Mouse (Mus musculus): ENCODE measurements around the gene Nup210. TPM values are rescaled to one million over a fixed set of nuclear protein-coding genes. Genes with fewer than 3 reads are reported as not detected.

The Nup210 gene
- polyA plus RNA-seq, 1 experiment from 2014 or later, result 11.7 TPM

GRCm38 (mm10) chr6:91118526-91118925 lies 1.9 kb upstream of the Nup210 start:
- Histone ChIP-seq H3K9ac (ENCODE audit: low read depth, low read length) (no peak overlapping the region), H3K27me3 (ENCODE audit: insufficient read depth, low read length) (no peaks in the 10 kb centered on the region), H3K4me3 (replicated peaks; ENCODE audit: low read depth, low read length) (no peak overlapping the region), H3K4me1 (replicated peaks; ENCODE audit: insufficient read depth, low read length) (peaks cover 19% of the 10 kb centered on the region), H3K9me3 (replicated peaks; ENCODE audit: low read length) (no peaks in the 10 kb centered on the region), H3K27ac (no peak overlapping the region), H3K36me3 (ENCODE audit: insufficient read depth, low read length) (no peaks in the 10 kb centered on the region), H3K4me2 (ENCODE audit: low read length) (no peak overlapping the region)
- DNase-seq (ENCODE audit: low spot score), result no peak
- TF ChIP-seq CTCF (IDR thresholded peaks at IDR 0.05; ENCODE audit: low read depth), result no peak
- ATAC-seq (replicated peaks; ENCODE audit: low FRiP score, low read depth), result no peak

DNA sequence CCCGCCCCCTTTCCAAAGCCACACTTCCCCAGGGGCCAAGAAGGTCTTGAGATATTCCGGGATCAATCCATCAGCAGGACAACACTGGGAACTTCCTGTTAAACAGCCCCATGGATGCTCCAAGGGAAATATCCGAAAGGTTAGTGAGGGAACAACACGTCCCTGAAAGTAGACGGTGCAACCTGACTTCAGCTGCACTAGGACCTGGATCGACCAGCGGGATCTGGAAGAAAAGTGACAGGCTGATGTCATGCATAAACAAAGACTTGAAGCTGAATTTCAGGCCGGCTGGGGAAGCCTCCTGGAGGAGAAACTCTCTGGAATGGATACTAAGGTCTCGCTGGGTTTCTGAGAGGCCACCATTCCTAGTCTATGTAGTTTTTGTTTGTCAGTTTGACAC lies 520 bp upstream of the Nup210 start:
- Histone ChIP-seq H3K27me3 (ENCODE audit: insufficient read depth, low read length) (no peaks in the 10 kb centered on the region), H3K27ac (0 out of 2 replicates have a peak overlapping the region, but pooled peaks have one; percentile 75), H3K9ac (ENCODE audit: low read depth, low read length) (peak overlapping the region; percentile 78; the same call in 1 of the 2 replicates), H3K4me3 (replicated peaks; ENCODE audit: low read depth, low read length) (peak overlapping the region; percentile 59), H3K4me2 (ENCODE audit: low read length) (peak overlapping the region; percentile 99), H3K9me3 (replicated peaks; ENCODE audit: low read length) (no peaks in the 10 kb centered on the region), H3K4me1 (replicated peaks; ENCODE audit: insufficient read depth, low read length) (peaks cover 19% of the 10 kb centered on the region), H3K36me3 (ENCODE audit: insufficient read depth, low read length) (no peaks in the 10 kb centered on the region)
- DNase-seq (ENCODE audit: low spot score), result peak; percentile 74
- WGBS, result 3% methylated on average over 9 of the region's 9 CpGs
- TF ChIP-seq CTCF (IDR thresholded peaks at IDR 0.05; ENCODE audit: low read depth), result no peak
- ATAC-seq (replicated peaks; ENCODE audit: low FRiP score, low read depth), result peak; percentile 55

DNA sequence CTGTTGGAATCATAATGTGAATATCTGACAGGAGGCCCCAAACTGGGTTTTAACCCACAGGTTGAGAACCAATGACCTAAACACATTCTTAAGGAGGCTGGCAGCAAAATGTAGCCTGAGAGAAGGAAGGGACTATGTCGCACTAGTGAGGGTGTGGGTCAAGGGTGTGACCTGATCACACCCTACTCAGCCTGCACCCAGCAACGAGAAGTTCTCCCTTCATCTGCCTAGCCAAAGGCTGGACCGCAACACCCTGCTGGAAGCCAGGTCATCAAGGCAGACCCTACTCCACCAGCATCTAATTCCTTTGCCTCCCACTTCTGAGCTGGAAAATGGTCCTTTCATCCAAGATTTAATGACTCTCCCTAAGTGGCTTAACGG lies 776 bp downstream of the Nup210 start:
- no peak for DNase-seq (ENCODE audit: low spot score)
- WGBS, result 17% methylated on average over 4 of the region's 4 CpGs
- Histone ChIP-seq H3K36me3 (ENCODE audit: insufficient read depth, low read length) (no peaks in the 10 kb centered on the region), H3K4me1 (replicated peaks; ENCODE audit: insufficient read depth, low read length) (peaks cover 19% of the 10 kb centered on the region), H3K4me3 (replicated peaks; ENCODE audit: low read depth, low read length) (peak overlapping the region; percentile 59), H3K27ac (peak overlapping the region; percentile 75), H3K4me2 (ENCODE audit: low read length) (peak overlapping the region; percentile 99), H3K9me3 (replicated peaks; ENCODE audit: low read length) (no peaks in the 10 kb centered on the region), H3K9ac (ENCODE audit: low read depth, low read length) (peak overlapping the region; percentile 78), H3K27me3 (ENCODE audit: insufficient read depth, low read length) (no peaks in the 10 kb centered on the region)
- no peak for ATAC-seq (replicated peaks; ENCODE audit: low FRiP score, low read depth)
- no peak for TF ChIP-seq CTCF (IDR thresholded peaks at IDR 0.05; ENCODE audit: low read depth)

- Histone ChIP-seq H3K27ac (no peak overlapping the region), H3K27me3 (ENCODE audit: insufficient read depth, low read length) (no peaks in the 10 kb centered on the region), H3K9ac (ENCODE audit: low read depth, low read length) (no peak overlapping the region), H3K4me2 (ENCODE audit: low read length) (peak overlapping the region; percentile 99; the same call in 1 of the 2 replicates), H3K9me3 (replicated peaks; ENCODE audit: low read length) (no peaks in the 10 kb centered on the region), H3K36me3 (ENCODE audit: insufficient read depth, low read length) (no peaks in the 10 kb centered on the region), H3K4me1 (replicated peaks; ENCODE audit: insufficient read depth, low read length) (peaks cover 19% of the 10 kb centered on the region), H3K4me3 (replicated peaks; ENCODE audit: low read depth, low read length) (no peak overlapping the region)
- ATAC-seq (replicated peaks; ENCODE audit: low FRiP score, low read depth) (no peak), DNase-seq (ENCODE audit: low spot score) (peak; percentile 54)
- TF ChIP-seq CTCF (IDR thresholded peaks at IDR 0.05; ENCODE audit: low read depth), result no peak
- 31% methylated on average over 1 of the region's 1 CpGs for WGBS
Observed at GRCm38 (mm10) chr6:91115158-91115557, 1.5 kb downstream of the Nup210 start.

GRCm38 (mm10) chr6:91114716-91115115 lies 1.9 kb downstream of the Nup210 start:
- Histone ChIP-seq H3K9ac (ENCODE audit: low read depth, low read length) (0 out of 2 replicates have a peak overlapping the region, but pooled peaks have one; percentile 13), H3K4me2 (ENCODE audit: low read length) (no peak overlapping the region), H3K27ac (0 out of 2 replicates have a peak overlapping the region, but pooled peaks have one; percentile 8), H3K9me3 (replicated peaks; ENCODE audit: low read length) (no peaks in the 10 kb centered on the region), H3K27me3 (ENCODE audit: insufficient read depth, low read length) (no peaks in the 10 kb centered on the region), H3K4me1 (replicated peaks; ENCODE audit: insufficient read depth, low read length) (peaks cover 19% of the 10 kb centered on the region), H3K4me3 (replicated peaks; ENCODE audit: low read depth, low read length) (no peak overlapping the region), H3K36me3 (ENCODE audit: insufficient read depth, low read length) (no peaks in the 10 kb centered on the region)
- no peak for TF ChIP-seq CTCF (IDR thresholded peaks at IDR 0.05; ENCODE audit: low read depth)
- 27% methylated on average over 2 of the region's 2 CpGs for WGBS
- no peak for DNase-seq (ENCODE audit: low spot score)
- no peak for ATAC-seq (replicated peaks; ENCODE audit: low FRiP score, low read depth)

GRCm38 (mm10) chr6:91111954-91112252 lies 4.7 kb downstream of the Nup210 start:
- Histone ChIP-seq H3K4me2 (ENCODE audit: low read length) (no peak overlapping the region), H3K27me3 (ENCODE audit: insufficient read depth, low read length) (no peaks in the 10 kb centered on the region), H3K4me1 (replicated peaks; ENCODE audit: insufficient read depth, low read length) (peaks cover 12% of the 10 kb centered on the region), H3K9me3 (replicated peaks; ENCODE audit: low read length) (no peaks in the 10 kb centered on the region), H3K36me3 (ENCODE audit: insufficient read depth, low read length) (no peaks in the 10 kb centered on the region), H3K9ac (ENCODE audit: low read depth, low read length) (no peak overlapping the region), H3K27ac (no peak overlapping the region), H3K4me3 (replicated peaks; ENCODE audit: low read depth, low read length) (no peak overlapping the region)
- WGBS, result 90% methylated on average over 3 of the region's 3 CpGs
- no peak for TF ChIP-seq CTCF (IDR thresholded peaks at IDR 0.05; ENCODE audit: low read depth)
- ATAC-seq (replicated peaks; ENCODE audit: low FRiP score, low read depth) (no peak), DNase-seq (ENCODE audit: low spot score) (no peak)

All from kidney, postnatal 0 days (tissue).